Mouse (Mus musculus): ENCODE measurements around the gene Cabp4. TPM values are rescaled to one million over a fixed set of nuclear protein-coding genes. Genes with fewer than 3 reads are reported as not detected.

The Cabp4 gene
- polyA plus RNA-seq, 1 experiment from 2014 or later = 0.09 TPM

- Histone ChIP-seq H3K4me2 (no peak overlapping the region), H3K4me1 (peaks cover 19% of the 10 kb centered on the region), H3K27me3 (no peaks in the 10 kb centered on the region), H3K9ac (no peak overlapping the region), H3K4me3 (replicated peaks) (no peak overlapping the region), H3K9me3 (no peaks in the 10 kb centered on the region), H3K27ac (no peak overlapping the region), H3K36me3 (replicated peaks) (peaks cover 58% of the 10 kb centered on the region)
- 96% methylated on average over 8 of the region's 8 CpGs for WGBS
- ATAC-seq (ENCODE audit: low FRiP score) = no peak
These were observed 15.2 kb upstream of the Cabp4 start for GRCm38 (mm10) chr19:4159049-4159448.

GRCm38 (mm10) chr19:4156771-4157170 is 12.9 kb upstream of the Cabp4 start:
- H3K27me3 ChIP-seq = no peaks in the 10 kb centered on the region
- peaks cover 73% of the 10 kb centered on the region for H3K36me3 ChIP-seq (replicated peaks)
- H3K9ac ChIP-seq = no peak overlapping the region
- no peak overlapping the region for H3K4me3 ChIP-seq (replicated peaks)
- H3K4me2 ChIP-seq = no peak overlapping the region
- no peak for ATAC-seq (ENCODE audit: low FRiP score)
- no peaks in the 10 kb centered on the region for H3K9me3 ChIP-seq
- WGBS = 91% methylated on average over 12 of the region's 12 CpGs
- H3K4me1 ChIP-seq = 0 out of 2 replicates have a peak, but pooled peaks cover 5% of the 10 kb centered on the region
- H3K27ac ChIP-seq = no peak overlapping the region

- no peak for ATAC-seq (ENCODE audit: low FRiP score)
These were observed 12.3 kb upstream of the Cabp4 start for GRCm38 (mm10) chr19:4156073-4156579.

GRCm38 (mm10) chr19:4155223-4156072 is 11.6 kb upstream of the Cabp4 start:
- no peaks in the 10 kb centered on the region for H3K9me3 ChIP-seq
- H3K27ac ChIP-seq = peak overlapping the region; percentile 1; the same call in 1 of the 2 replicates
- no peak for ATAC-seq (ENCODE audit: low FRiP score)
- H3K4me2 ChIP-seq = no peak overlapping the region
- H3K4me3 ChIP-seq (replicated peaks) = no peak overlapping the region
- H3K9ac ChIP-seq = no peak overlapping the region
- H3K36me3 ChIP-seq (replicated peaks) = peaks cover 72% of the 10 kb centered on the region
- WGBS = 74% methylated on average over 6 of the region's 6 CpGs
- H3K4me1 ChIP-seq = peaks cover 5% of the 10 kb centered on the region; the same call in 1 of the 2 replicates
- no peaks in the 10 kb centered on the region for H3K27me3 ChIP-seq

More at GRCm38 (mm10) chr19:4156073-4156579, 12.3 kb upstream of the Cabp4 start:
- H3K27me3 ChIP-seq = no peaks in the 10 kb centered on the region
- peaks cover 5% of the 10 kb centered on the region; the same call in 1 of the 2 replicates for H3K4me1 ChIP-seq
- no peak overlapping the region for H3K4me2 ChIP-seq
- H3K36me3 ChIP-seq (replicated peaks) = peaks cover 71% of the 10 kb centered on the region
- H3K4me3 ChIP-seq (replicated peaks) = no peak overlapping the region
- no peak overlapping the region for H3K9ac ChIP-seq
- no peaks in the 10 kb centered on the region for H3K9me3 ChIP-seq
- peak overlapping the region; percentile 1; the same call in 1 of the 2 replicates for H3K27ac ChIP-seq
- WGBS = 72% methylated on average over 20 of the region's 20 CpGs

GRCm38 (mm10) chr19:4154437-4155222 is 10.8 kb upstream of the Cabp4 start:
- Histone ChIP-seq H3K36me3 (replicated peaks) (peaks cover 75% of the 10 kb centered on the region), H3K27ac (0 out of 2 replicates have a peak overlapping the region, but pooled peaks have one; percentile 1), H3K4me1 (peaks cover 11% of the 10 kb centered on the region), H3K9me3 (no peaks in the 10 kb centered on the region), H3K9ac (no peak overlapping the region), H3K4me2 (no peak overlapping the region), H3K27me3 (no peaks in the 10 kb centered on the region), H3K4me3 (replicated peaks) (no peak overlapping the region)
- WGBS = 87% methylated on average over 13 of the region's 13 CpGs
- no peak for ATAC-seq (ENCODE audit: low FRiP score)

- H3K36me3 ChIP-seq (replicated peaks) = peaks cover 62% of the 10 kb centered on the region
- no peaks in the 10 kb centered on the region for H3K9me3 ChIP-seq
- H3K9ac ChIP-seq = no peak within 1 kb of the TSS
- H3K4me2 ChIP-seq = no peak within 1 kb of the TSS
- H3K27me3 ChIP-seq = no peaks in the 10 kb centered on the region
- WGBS = 80% methylated on average over 11 of the region's 11 CpGs
- H3K4me3 ChIP-seq (replicated peaks) = no peak within 1 kb of the TSS
- peaks cover 21% of the 10 kb centered on the region for H3K4me1 ChIP-seq
- no peak within 1 kb of the TSS for H3K27ac ChIP-seq
- ATAC-seq (ENCODE audit: low FRiP score) = no peak
These were observed 9.4 kb upstream of the Cabp4 start, which contains the start of gene Ptprcap for GRCm38 (mm10) chr19:4153232-4153654. Gene Ptprcap (plus strand): TSS chr19:4153604.

- Histone ChIP-seq H3K27ac (no peak overlapping the region), H3K9me3 (no peaks in the 10 kb centered on the region), H3K27me3 (no peaks in the 10 kb centered on the region), H3K4me1 (peaks cover 27% of the 10 kb centered on the region), H3K4me2 (no peak overlapping the region), H3K9ac (no peak overlapping the region), H3K4me3 (replicated peaks) (no peak overlapping the region), H3K36me3 (replicated peaks) (peaks cover 55% of the 10 kb centered on the region)
- 95% methylated on average over 8 of the region's 8 CpGs for WGBS
- ATAC-seq (ENCODE audit: low FRiP score) = no peak
These were observed 8.8 kb upstream of the Cabp4 start for GRCm38 (mm10) chr19:4152445-4153231.

GRCm38 (mm10) chr19:4151898-4152297 is 8.1 kb upstream of the Cabp4 start:
- no peak overlapping the region for H3K4me3 ChIP-seq (replicated peaks)
- no peaks in the 10 kb centered on the region for H3K9me3 ChIP-seq
- H3K9ac ChIP-seq = no peak overlapping the region
- no peak overlapping the region for H3K27ac ChIP-seq
- WGBS = 86% methylated on average over 5 of the region's 5 CpGs
- peaks cover 29% of the 10 kb centered on the region for H3K4me1 ChIP-seq
- H3K4me2 ChIP-seq = no peak overlapping the region
- no peak for ATAC-seq (ENCODE audit: low FRiP score)
- no peaks in the 10 kb centered on the region for H3K27me3 ChIP-seq
- peaks cover 48% of the 10 kb centered on the region for H3K36me3 ChIP-seq (replicated peaks)

- H3K36me3 ChIP-seq (replicated peaks) = peaks cover 44% of the 10 kb centered on the region
- H3K9me3 ChIP-seq = no peaks in the 10 kb centered on the region
- H3K4me1 ChIP-seq = peaks cover 29% of the 10 kb centered on the region
- 74% methylated on average over 5 of the region's 5 CpGs for WGBS
- no peaks in the 10 kb centered on the region for H3K27me3 ChIP-seq
- ATAC-seq (ENCODE audit: low FRiP score) = no peak
- H3K27ac ChIP-seq = no peak overlapping the region
- H3K4me2 ChIP-seq = no peak overlapping the region
- no peak overlapping the region for H3K4me3 ChIP-seq (replicated peaks)
- no peak overlapping the region for H3K9ac ChIP-seq
These were observed 7.6 kb upstream of the Cabp4 start for GRCm38 (mm10) chr19:4151488-4151860.

GRCm38 (mm10) chr19:4150567-4151487 is 7.0 kb upstream of the Cabp4 start:
- peaks cover 29% of the 10 kb centered on the region for H3K4me1 ChIP-seq
- H3K4me2 ChIP-seq = no peak overlapping the region
- no peak overlapping the region for H3K4me3 ChIP-seq (replicated peaks)
- 91% methylated on average over 22 of the region's 22 CpGs for WGBS
- ATAC-seq (ENCODE audit: low FRiP score) = no peak
- H3K9me3 ChIP-seq = no peaks in the 10 kb centered on the region
- no peaks in the 10 kb centered on the region for H3K27me3 ChIP-seq
- H3K36me3 ChIP-seq (replicated peaks) = peaks cover 37% of the 10 kb centered on the region
- H3K27ac ChIP-seq = no peak overlapping the region
- no peak overlapping the region for H3K9ac ChIP-seq

Measured in forebrain, embryonic 12.5 days (tissue).